Comparison of ENCODE assay signal across 30 mouse cellular contexts in the genomic region with DNA sequence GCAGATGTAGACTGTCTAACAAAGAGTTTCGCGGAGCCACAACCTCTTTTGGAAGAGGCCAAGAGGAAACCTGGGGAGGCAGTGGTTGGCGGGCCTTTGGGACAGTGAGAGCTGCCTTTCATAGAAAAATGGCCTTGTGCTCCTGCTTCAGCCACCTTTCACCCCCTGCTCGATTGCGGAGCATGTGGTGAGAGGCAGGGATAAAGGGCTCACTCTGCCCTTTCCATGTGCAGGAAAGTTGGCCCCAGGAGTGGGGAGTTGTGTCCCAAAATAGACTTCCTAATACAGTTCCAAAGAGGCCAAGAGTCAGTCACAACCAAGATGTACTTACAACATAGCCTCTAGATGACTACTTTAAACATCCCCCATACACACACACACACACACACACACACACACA. TPM values are rescaled to one million over a fixed set of nuclear protein-coding genes. Genes with fewer than 3 reads are reported as not detected.
DNase-seq lines count a peak whose midpoint lies in the region; ATAC-seq and TF ChIP-seq lines count a peak whose summit lies in the region.
"Had no signal": no experiment of that assay in that cellular context is flagged by ENCODE, and none has a peak within 500 bp of the region (broad histone marks: within the 10 kb centered on the region; RNA-seq: fewer than 3 reads in every experiment).

No protein-coding gene starts in this region.

- peak; percentile 53 for DNase-seq in adrenal gland, postnatal 10 days
- no peak for DNase-seq in adrenal gland, postnatal 4 days (ENCODE audit: low spot score in 2 of 2)
- peak; percentile 20 for DNase-seq in gastrocnemius, postnatal 25 days
- no peak for DNase-seq in gastrocnemius, postnatal 10 days
- peak; percentile 70 for DNase-seq in heart, embryonic 10.5 days (ENCODE audit: low spot score)
- DNase-seq in heart, postnatal 0 days (ENCODE audit: low spot score) = no peak
- no peak for DNase-seq in thymus, postnatal 0 days (ENCODE audit: low spot score)
- DNase-seq: cerebellum, adult 18-20 months; cerebellum, postnatal 10 days; forebrain, postnatal 0 days; kidney, adult 11 months; kidney, postnatal 14 days; lung, adult 2 months; lung, postnatal 10 days; midbrain, embryonic 14.5 days; retina, postnatal 1 day; right cerebral cortex, postnatal 14 days; thymus, postnatal 14 days had no signal

- no peaks in the 10 kb centered on the region for H3K9me3 ChIP-seq in heart, embryonic 10.5 days
- H3K9me3 ChIP-seq in heart, embryonic 11.5 days (replicated peaks; ENCODE audit: control insufficient read depth, low read length) = no peaks in the 10 kb centered on the region
- no peaks in the 10 kb centered on the region for H3K9me3 ChIP-seq in heart, postnatal 0 days (replicated peaks; ENCODE audit: control insufficient read depth, low read length)
- H3K9me3 ChIP-seq: embryonic facial prominence, embryonic 13.5 days; forebrain, embryonic 10.5 days; G1E; hindbrain, embryonic 10.5 days; hindbrain, embryonic 15.5 days; neural tube, embryonic 15.5 days; stomach, embryonic 15.5 days had no signal

- no peak for ATAC-seq in heart, embryonic 11.5 days (replicated peaks; ENCODE audit: insufficient number of reproducible peaks, low FRiP score, low TSS enrichment)
- ATAC-seq in heart, postnatal 0 days (ENCODE audit: insufficient read depth, low read depth) = peak; percentile 44; the same call in 1 of the 2 replicates
- ATAC-seq: forebrain, postnatal 0 days; inflammation-experienced regulatory T-cells, adult 6 months had no signal

- no peaks in the 10 kb centered on the region for H3K36me3 ChIP-seq in heart, embryonic 10.5 days
- no peaks in the 10 kb centered on the region for H3K36me3 ChIP-seq in heart, embryonic 11.5 days (ENCODE audit: control insufficient read depth, insufficient read depth, low read length)
- H3K36me3 ChIP-seq in heart, postnatal 0 days (replicated peaks; ENCODE audit: control insufficient read depth, insufficient read depth, low read length) = no peaks in the 10 kb centered on the region
- H3K36me3 ChIP-seq: embryonic facial prominence, embryonic 13.5 days; G1E; hindbrain, embryonic 15.5 days; neural tube, embryonic 15.5 days; stomach, embryonic 15.5 days had no signal

- H3K9ac ChIP-seq in heart, embryonic 11.5 days (ENCODE audit: low read depth, low read length) = no peak overlapping the region
- H3K9ac ChIP-seq in heart, postnatal 0 days (replicated peaks; ENCODE audit: low read depth, low read length) = no peak overlapping the region
- H3K9ac ChIP-seq: embryonic facial prominence, embryonic 13.5 days; forebrain, postnatal 0 days; hindbrain, embryonic 15.5 days; liver, embryonic 14.5 days; neural tube, embryonic 15.5 days; stomach, embryonic 15.5 days had no signal

- H3K4me1 ChIP-seq in heart, embryonic 10.5 days = peaks cover 57% of the 10 kb centered on the region
- H3K4me1 ChIP-seq in heart, embryonic 11.5 days (ENCODE audit: control insufficient read depth, insufficient read depth, low read length) = peaks cover 26% of the 10 kb centered on the region
- 0 out of 2 replicates have a peak, but pooled peaks cover 4% of the 10 kb centered on the region for H3K4me1 ChIP-seq in heart, postnatal 0 days (ENCODE audit: control insufficient read depth, insufficient read depth)

- H3K27me3 ChIP-seq in heart, embryonic 10.5 days (ENCODE audit: insufficient read depth, poor library complexity, severe bottlenecking) = no peaks in the 10 kb centered on the region
- H3K27me3 ChIP-seq in heart, embryonic 11.5 days (ENCODE audit: control insufficient read depth, insufficient read depth, low read length) = no peaks in the 10 kb centered on the region
- H3K27me3 ChIP-seq in heart, postnatal 0 days (ENCODE audit: control insufficient read depth, insufficient read depth, low read length) = no peaks in the 10 kb centered on the region
- H3K27me3 ChIP-seq: embryonic facial prominence, embryonic 13.5 days; hindbrain, embryonic 15.5 days; neural tube, embryonic 15.5 days; stomach, embryonic 15.5 days had no signal

- H3K4me2 ChIP-seq in heart, embryonic 11.5 days = no peak overlapping the region
- no peak overlapping the region for H3K4me2 ChIP-seq in heart, postnatal 0 days (ENCODE audit: low read depth, low read length)
- H3K4me2 ChIP-seq: embryonic facial prominence, embryonic 13.5 days; hindbrain, embryonic 15.5 days; neural tube, embryonic 15.5 days; stomach, embryonic 15.5 days had no signal

- TF ChIP-seq CTCF in heart, postnatal 0 days (IDR thresholded peaks at IDR 0.05; ENCODE audit: low read depth) = no peak

- no peak overlapping the region for H3K4me3 ChIP-seq in heart, embryonic 10.5 days
- no peak overlapping the region for H3K4me3 ChIP-seq in heart, embryonic 11.5 days (ENCODE audit: low read depth, low read length)
- no peak overlapping the region for H3K4me3 ChIP-seq in heart, postnatal 0 days (ENCODE audit: low read depth, low read length)
- H3K4me3 ChIP-seq: embryonic facial prominence, embryonic 13.5 days; forebrain, embryonic 10.5 days; hindbrain, embryonic 10.5 days; hindbrain, embryonic 15.5 days; left cerebral cortex, adult 2 months; neural tube, embryonic 15.5 days; stomach, embryonic 15.5 days had no signal

- 73% methylated on average over 5 of the region's 5 CpGs for WGBS in heart, embryonic 10.5 days
- WGBS in heart, embryonic 11.5 days (ENCODE audit: insufficient replicate concordance) = 64% methylated on average over 5 of the region's 5 CpGs
- 60% methylated on average over 5 of the region's 5 CpGs for WGBS in heart, postnatal 0 days

- TF ChIP-seq EP300 in heart, postnatal 0 days (IDR thresholded peaks at IDR 0.05; ENCODE audit: low read depth) = no peak

- H3K27ac ChIP-seq in heart, embryonic 10.5 days = 0 out of 2 replicates have a peak overlapping the region, but pooled peaks have one; percentile 23
- H3K27ac ChIP-seq in heart, embryonic 11.5 days (ENCODE audit: low read depth, low read length) = no peak overlapping the region
- no peak overlapping the region for H3K27ac ChIP-seq in heart, postnatal 0 days (ENCODE audit: low read depth)
- H3K27ac ChIP-seq: embryonic facial prominence, embryonic 13.5 days; forebrain, embryonic 10.5 days; hindbrain, embryonic 10.5 days; hindbrain, embryonic 15.5 days; left cerebral cortex, adult 2 months; liver, embryonic 14.5 days; macrophage; neural tube, embryonic 15.5 days; stomach, embryonic 15.5 days had no signal

RNA-seq across cellular contexts. Expression of a gene that starts 15.7 kb away (rescaled TPM):
- total RNA-seq in adrenal gland, postnatal 10 days (2021) = 10 to 100 TPM; 26.6 to 31.8 TPM
- total RNA-seq in adrenal gland, postnatal 4 days (2021) = 10 to 100 TPM; 34.0 to 38.1 TPM
- total RNA-seq in gastrocnemius, postnatal 25 days (2021) = 10 to 100 TPM; 28.6 to 36.4 TPM
- total RNA-seq in gastrocnemius, postnatal 10 days (2021) = 10 to 100 TPM; 42.0 to 48.3 TPM
- 21.0 and 23.5 TPM in 2 replicates for polyA plus RNA-seq in heart, embryonic 10.5 days (2016; fragmentation: Nextera tagmentation; extraction: Ambion mirVana)
- polyA plus RNA-seq in heart, embryonic 11.5 days (2014; fragmentation: Nextera tagmentation; extraction: Ambion mirVana) = 17.1 and 18.9 TPM in 2 replicates
- 18.3 and 22.7 TPM in 2 replicates for total RNA-seq in heart, postnatal 0 days (2014; rRNA removed; ENCODE audit: low replicate concordance)
- polyA plus RNA-seq in heart, postnatal 0 days (2015; fragmentation: Nextera tagmentation; extraction: Ambion mirVana) = 10.5 and 12.8 TPM in 2 replicates
- 8.6 and 8.9 TPM in 2 replicates for polyA plus RNA-seq in thymus, postnatal 0 days (2015; fragmentation: Nextera tagmentation; extraction: Ambion mirVana)

Comparison
In these comparisons a context has a peak if more than half of its experiments do, and no peak if none do; other contexts are left out.
1. DNase-seq: peak in adrenal gland, postnatal 10 days (single experiment), gastrocnemius, postnatal 25 days (single experiment) and heart, embryonic 10.5 days (single experiment); none in adrenal gland, postnatal 4 days (0 of 2), gastrocnemius, postnatal 10 days (single experiment), heart, postnatal 0 days (single experiment) and thymus, postnatal 0 days (single experiment).